Mouse (Mus musculus) stomach, embryonic 14.5 days (tissue): Measurements from ENCODE around the gene Hsd17b13. TPM values are rescaled to one million over a fixed set of nuclear protein-coding genes. Genes with fewer than 3 reads are reported as not detected.

Source experiments
- ATAC-seq: fragments of 200-750 bp; cut with Nextera tagmentation; 2 replicates; pipeline ENCODE4 v1.8.0; 2017; ENCODE audit warnings: low read depth, moderate TSS enrichment; ENCODE audit not compliant: insufficient number of reproducible peaks, insufficient read depth, low FRiP score
- H3K27ac ChIP-seq: fragments of 300-500 bp; sonication (generic); 2 replicates; pipeline ENCODE4 v1.5.1; 2014; ENCODE audit warnings: mild to moderate bottlenecking, low read length, moderate library complexity, mixed read lengths
- H3K27me3 ChIP-seq: fragments of 300-500 bp; sonication (generic); 2 replicates; pipeline ENCODE4 v1.6.1; 2014; ENCODE audit warnings: low read length, control low read depth, mixed read lengths; ENCODE audit not compliant: control insufficient read depth, insufficient read depth
- H3K36me3 ChIP-seq: fragments of 300-500 bp; sonication (generic); 2 replicates; pipeline ENCODE4 v1.6.1; 2014; ENCODE audit warnings: mild to moderate bottlenecking, control low read depth, low read length, moderate library complexity, mixed read lengths; ENCODE audit not compliant: control insufficient read depth, insufficient read depth
- H3K4me1 ChIP-seq: fragments of 300-500 bp; sonication (generic); 2 replicates; pipeline ENCODE4 v1.6.1; 2014; ENCODE audit warnings: low read length, control low read depth, mixed read lengths; ENCODE audit not compliant: control insufficient read depth, insufficient read depth
- H3K4me2 ChIP-seq: fragments of 300-500 bp; sonication (generic); replicated peaks from 2 replicates; pipeline ENCODE4 v1.6.1; 2014; ENCODE audit warnings: low read depth, low read length, control low read depth
- H3K4me3 ChIP-seq: fragments of 300-500 bp; sonication (generic); 2 replicates; pipeline ENCODE4 v1.5.1; 2014; ENCODE audit warnings: low read depth, low read length, control low read depth
- H3K9ac ChIP-seq: fragments of 300-500 bp; sonication (generic); replicated peaks from 2 replicates; pipeline ENCODE4 v1.6.1; 2014; ENCODE audit warnings: low read depth, mild to moderate bottlenecking, control low read depth, low read length, moderate library complexity, mixed read lengths
- H3K9me3 ChIP-seq: fragments of 300-500 bp; sonication (generic); 2 replicates; pipeline ENCODE4 v1.6.1; 2016; ENCODE audit warnings: low read depth, low read length, control low read depth; ENCODE audit not compliant: control insufficient read depth
- WGBS: fragments of 180-500 bp; shearing (Covaris S2); extraction: QIAGEN DNeasy Blood & Tissue Kit; methylation state at CpG from one replicate; pipeline ENCODE4 v1.1.7; 2014; 5-methylcytosine and 5-hydroxymethylcytosine counted together
- polyA plus RNA-seq: library from polyadenylated mRNA; unstranded; fragments of >200 nt; fragmentation: Nextera tagmentation; extraction: Ambion mirVana; gene quantifications from 2 replicates; pipeline ENCODE4 v1.2.1, GENCODE M21; 2014

Gene Hsd17b13
- polyA plus RNA-seq, 1 experiment from 2014 or later, result 0.38 TPM

DNA sequence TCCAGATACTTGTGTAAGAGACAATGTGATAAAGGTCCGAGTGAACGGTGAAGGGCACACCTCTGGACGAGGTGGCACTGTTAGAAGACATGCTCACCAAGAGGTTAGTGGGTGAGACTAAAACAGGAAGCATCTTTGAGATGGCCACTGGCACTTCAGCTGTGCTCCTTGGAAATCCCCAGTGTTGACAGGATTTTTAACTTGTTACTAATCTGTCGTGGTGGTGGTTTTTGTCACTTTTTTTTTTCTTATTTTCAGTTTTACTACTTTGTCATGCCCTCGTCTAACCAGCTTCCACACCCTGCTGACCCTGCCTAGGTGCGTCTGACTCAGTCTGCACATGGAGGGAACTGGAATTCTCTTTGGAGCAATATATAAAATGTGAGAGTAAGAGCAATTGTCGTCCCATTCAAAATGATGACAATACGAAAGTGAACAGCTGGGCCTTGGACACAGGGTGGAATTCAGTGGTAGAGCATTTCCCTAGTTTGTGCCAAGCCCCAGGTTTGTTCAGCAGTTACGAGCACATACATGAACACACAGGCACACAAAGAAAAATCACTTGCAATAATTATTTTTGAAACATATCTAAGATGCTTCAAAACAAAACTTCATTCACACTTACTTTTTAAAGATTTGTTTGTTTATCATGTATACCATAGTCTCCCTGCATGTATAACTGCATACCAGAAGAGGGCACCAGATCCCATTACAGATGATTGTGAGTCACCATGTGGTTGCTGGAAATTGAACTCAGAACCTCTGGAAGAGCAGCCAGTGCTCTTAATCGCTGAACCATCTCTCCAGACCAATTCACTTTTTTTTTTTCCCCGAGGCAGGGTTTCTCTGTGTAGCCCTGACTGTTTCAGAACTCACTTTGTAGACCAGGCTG lies 62.6 kb downstream of the Hsd17b13 start:
- no peaks in the 10 kb centered on the region for H3K27me3 ChIP-seq
- no peak overlapping the region for H3K9ac ChIP-seq
- no peak for ATAC-seq
- no peaks in the 10 kb centered on the region for H3K9me3 ChIP-seq
- H3K4me3 ChIP-seq, result no peak overlapping the region
- H3K36me3 ChIP-seq, result no peaks in the 10 kb centered on the region
- 69% methylated on average over 11 of the region's 11 CpGs for WGBS
- H3K4me1 ChIP-seq, result peaks cover 7% of the 10 kb centered on the region; the same call in 1 of the 2 replicates
- H3K4me2 ChIP-seq, result no peak overlapping the region
- no peak overlapping the region for H3K27ac ChIP-seq

DNA sequence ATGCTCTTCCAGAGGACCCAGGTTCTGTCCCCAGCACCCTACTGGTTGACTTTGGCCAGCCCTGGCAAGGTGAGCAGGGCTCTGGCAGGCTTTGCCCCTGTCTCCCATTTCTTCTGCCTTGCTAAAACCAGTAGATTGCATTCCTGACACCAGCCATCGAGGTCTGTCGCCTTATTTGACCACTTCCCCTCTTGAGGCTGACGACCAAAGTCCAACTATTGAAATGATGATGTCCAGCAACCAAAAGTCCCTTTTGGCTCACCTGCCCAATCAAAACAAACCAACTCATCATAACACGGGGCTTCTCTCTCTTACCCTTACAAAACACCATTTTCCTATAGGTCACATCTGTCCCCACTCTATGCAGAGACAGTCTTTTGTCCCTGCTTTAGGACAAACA lies 64.1 kb downstream of the Hsd17b13 start:
- ATAC-seq, result no peak
- Histone ChIP-seq H3K36me3 (no peaks in the 10 kb centered on the region), H3K4me3 (no peak overlapping the region), H3K4me1 (peaks cover 7% of the 10 kb centered on the region; the same call in 1 of the 2 replicates), H3K9ac (no peak overlapping the region), H3K27ac (no peak overlapping the region), H3K9me3 (no peaks in the 10 kb centered on the region), H3K4me2 (no peak overlapping the region), H3K27me3 (no peaks in the 10 kb centered on the region)
- WGBS, result 61% methylated on average over 4 of the region's 4 CpGs

DNA sequence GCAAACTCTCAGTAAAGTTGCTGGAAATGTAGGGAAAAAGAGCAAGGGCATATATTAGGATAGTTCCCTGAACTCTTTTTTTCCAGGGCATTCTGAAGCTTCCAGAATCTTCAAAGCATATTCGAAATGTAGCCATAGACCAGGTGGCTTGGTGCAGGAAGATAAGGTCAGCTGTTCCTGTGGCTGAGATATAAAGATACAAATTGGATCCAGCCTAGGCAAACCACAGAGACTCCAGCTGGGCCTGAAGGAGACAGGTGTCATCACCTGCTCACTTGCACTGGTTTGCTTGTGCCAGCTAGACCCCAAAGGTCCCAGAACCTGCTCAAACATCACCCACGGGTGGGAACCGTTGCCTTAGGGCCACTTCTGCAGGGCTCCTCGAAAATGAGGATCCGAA lies 65.7 kb downstream of the Hsd17b13 start:
- ATAC-seq, result no peak
- 81% methylated on average over 5 of the region's 5 CpGs for WGBS
- peak overlapping the region; percentile 89; the same call in 1 of the 2 replicates for H3K4me3 ChIP-seq
- H3K4me1 ChIP-seq, result peaks cover 7% of the 10 kb centered on the region; the same call in 1 of the 2 replicates
- H3K4me2 ChIP-seq, result peak overlapping the region; percentile 77; the same call in 1 of the 2 replicates
- H3K9ac ChIP-seq, result no peak overlapping the region
- no peak overlapping the region for H3K27ac ChIP-seq
- H3K36me3 ChIP-seq, result no peaks in the 10 kb centered on the region
- no peaks in the 10 kb centered on the region for H3K27me3 ChIP-seq
- no peaks in the 10 kb centered on the region for H3K9me3 ChIP-seq

DNA sequence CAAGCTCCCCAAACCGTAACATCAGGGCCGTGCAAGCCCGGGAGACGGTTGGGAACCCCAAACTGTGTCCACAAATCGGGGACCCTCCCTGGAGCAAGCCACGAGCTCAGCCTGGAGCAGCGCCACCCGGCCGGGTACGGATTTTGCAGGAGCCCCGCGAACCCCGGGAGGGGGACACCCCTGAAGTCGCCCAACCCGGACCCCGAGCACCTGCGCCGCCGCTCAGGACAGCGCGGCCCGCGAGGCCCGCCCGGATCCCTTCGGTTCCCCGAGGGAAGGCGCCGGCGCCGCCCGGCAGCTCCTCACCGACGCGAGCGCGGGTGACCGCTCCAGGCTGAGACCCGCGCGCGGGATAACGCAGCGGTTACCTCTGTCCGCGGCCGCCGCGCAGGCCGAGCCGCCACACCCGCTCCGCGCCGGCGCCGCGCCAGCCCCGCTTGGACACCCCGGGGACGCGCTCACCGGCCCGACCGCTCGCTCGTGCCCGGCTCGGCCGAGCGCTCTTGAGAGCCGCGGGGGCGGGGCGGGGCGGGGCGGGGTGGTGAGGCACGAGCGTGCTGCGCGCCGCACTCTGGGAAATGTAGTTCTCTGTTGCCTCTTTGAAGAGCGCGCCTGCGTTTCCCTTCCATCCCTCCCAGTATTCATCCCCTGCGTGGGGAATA lies 66.3 kb downstream of the Hsd17b13 start, which contains the start of gene Klhl8:
Klhl8 (minus strand) TSS at position 512 of the 662 bp plus-strand sequence.
- Histone ChIP-seq H3K4me3 (peak within 1 kb of the TSS; percentile 89), H3K4me1 (peaks cover 7% of the 10 kb centered on the region; the same call in 1 of the 2 replicates), H3K27ac (no peak within 1 kb of the TSS), H3K9ac (peak within 1 kb of the TSS; percentile 63), H3K36me3 (no peaks in the 10 kb centered on the region), H3K4me2 (peak within 1 kb of the TSS; percentile 77), H3K9me3 (no peaks in the 10 kb centered on the region), H3K27me3 (no peaks in the 10 kb centered on the region)
- peak; percentile 96 for ATAC-seq
- under 1% methylated on average over 70 of the region's 86 CpGs for WGBS

DNA sequence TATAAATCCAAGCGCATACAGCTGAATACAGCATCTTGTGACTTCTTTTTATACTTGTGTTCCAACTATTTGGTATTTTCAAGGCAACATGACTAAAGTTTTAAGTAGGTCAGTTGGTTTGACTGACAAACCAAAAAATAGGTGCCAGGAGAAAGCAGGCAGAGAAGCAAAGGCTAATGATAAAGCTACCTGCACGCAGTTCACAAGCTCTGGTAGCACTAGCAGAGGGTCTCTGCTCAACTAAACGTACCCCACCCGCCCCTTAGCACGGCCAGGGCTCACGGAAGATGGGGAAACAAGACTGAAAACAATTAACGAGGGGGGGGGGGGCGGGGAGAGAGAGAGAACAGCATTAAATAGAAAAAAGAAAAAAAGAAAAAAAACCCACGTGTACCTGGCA lies 67.1 kb downstream of the Hsd17b13 start:
- WGBS, result 17% methylated on average over 8 of the region's 9 CpGs
- Histone ChIP-seq H3K36me3 (no peaks in the 10 kb centered on the region), H3K27ac (no peak overlapping the region), H3K4me3 (peak overlapping the region; percentile 89), H3K27me3 (no peaks in the 10 kb centered on the region), H3K4me2 (peak overlapping the region; percentile 77), H3K9ac (no peak overlapping the region), H3K4me1 (peaks cover 7% of the 10 kb centered on the region; the same call in 1 of the 2 replicates), H3K9me3 (no peaks in the 10 kb centered on the region)
- no peak for ATAC-seq

DNA sequence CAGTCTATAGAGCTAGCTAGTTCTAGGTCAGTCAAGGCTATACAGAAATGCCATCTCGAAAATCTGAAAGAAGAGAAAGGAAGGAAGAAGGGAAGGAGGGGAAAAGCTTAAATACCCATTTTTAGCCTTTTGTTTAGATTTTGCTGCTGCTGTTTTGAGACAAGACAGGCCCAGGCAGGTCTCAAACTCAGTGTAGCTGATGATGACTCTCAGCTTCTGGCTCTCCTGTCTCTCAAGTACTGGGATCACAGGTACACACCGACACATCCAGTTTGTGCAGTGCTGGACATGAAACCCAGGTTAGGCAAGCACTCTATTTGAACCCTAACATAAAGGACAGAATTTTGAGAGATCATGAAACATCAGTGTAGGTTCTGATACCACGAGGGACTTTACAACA lies 67.7 kb downstream of the Hsd17b13 start:
- Histone ChIP-seq H3K4me3 (no peak overlapping the region), H3K27ac (no peak overlapping the region), H3K4me2 (no peak overlapping the region), H3K36me3 (no peaks in the 10 kb centered on the region), H3K9ac (no peak overlapping the region), H3K27me3 (no peaks in the 10 kb centered on the region), H3K9me3 (no peaks in the 10 kb centered on the region), H3K4me1 (peaks cover 7% of the 10 kb centered on the region; the same call in 1 of the 2 replicates)
- WGBS, result 51% methylated on average over 3 of the region's 3 CpGs
- ATAC-seq, result no peak

DNA sequence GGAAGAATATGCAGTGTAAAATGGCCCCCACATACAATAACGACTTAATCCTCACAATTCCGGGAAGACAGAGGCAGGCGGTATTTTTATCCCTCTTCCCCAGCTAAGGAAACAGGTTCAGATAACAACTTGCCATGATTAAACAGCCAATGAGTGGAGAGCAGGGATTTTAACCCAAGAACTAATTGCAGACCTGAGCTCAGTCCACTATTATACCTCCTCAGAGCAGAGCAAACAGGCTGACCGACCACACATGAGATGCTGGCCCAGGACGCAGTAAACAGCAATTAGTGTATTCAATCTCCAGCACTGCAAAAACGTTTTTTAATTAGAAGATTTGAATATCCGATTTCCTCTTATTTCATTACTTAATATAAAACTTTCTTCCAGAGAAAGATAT lies 68.4 kb downstream of the Hsd17b13 start:
- H3K4me1 ChIP-seq, result peaks cover 7% of the 10 kb centered on the region; the same call in 1 of the 2 replicates
- H3K27me3 ChIP-seq, result no peaks in the 10 kb centered on the region
- ATAC-seq, result no peak
- H3K27ac ChIP-seq, result no peak overlapping the region
- H3K9ac ChIP-seq, result no peak overlapping the region
- no peaks in the 10 kb centered on the region for H3K9me3 ChIP-seq
- H3K36me3 ChIP-seq, result no peaks in the 10 kb centered on the region
- H3K4me2 ChIP-seq, result no peak overlapping the region
- 61% methylated on average over 7 of the region's 7 CpGs for WGBS
- no peak overlapping the region for H3K4me3 ChIP-seq

DNA sequence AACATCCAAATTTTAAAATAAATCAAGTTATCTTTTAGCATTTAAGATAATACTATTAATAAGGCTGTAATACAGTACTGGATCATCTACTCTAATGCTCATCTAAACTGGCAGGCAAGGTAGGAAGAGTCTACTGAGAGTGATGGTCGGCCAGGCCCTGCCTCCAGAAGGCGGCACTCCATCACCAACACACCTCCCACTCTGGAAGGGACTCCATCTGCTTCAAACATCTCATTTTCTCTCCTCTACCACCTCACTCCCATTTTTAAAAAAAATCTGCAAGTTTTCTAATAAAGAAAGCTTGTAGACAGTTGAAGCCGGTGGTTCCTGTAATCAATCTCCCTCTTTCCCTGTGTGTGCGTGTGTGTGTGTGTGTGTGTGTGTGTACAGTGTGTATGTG lies 69.4 kb downstream of the Hsd17b13 start:
- ATAC-seq, result no peak
- H3K9ac ChIP-seq, result no peak overlapping the region
- whole genome bisulfite sequencing, result 77% methylated on average over 4 of the region's 4 CpGs

More for the DNA sequence above, 69.4 kb downstream of the Hsd17b13 start:
- no peak overlapping the region for H3K4me3 ChIP-seq
- H3K4me1 ChIP-seq, result peaks cover 7% of the 10 kb centered on the region; the same call in 1 of the 2 replicates
- H3K9me3 ChIP-seq, result no peaks in the 10 kb centered on the region
- H3K27me3 ChIP-seq, result no peaks in the 10 kb centered on the region
- no peaks in the 10 kb centered on the region for H3K36me3 ChIP-seq
- H3K27ac ChIP-seq, result no peak overlapping the region
- no peak overlapping the region for H3K4me2 ChIP-seq
